Mouse (Mus musculus) adrenal gland, adult 2 months (tissue): Measurements from ENCODE around the gene Clic1. TPM values are rescaled to one million over a fixed set of nuclear protein-coding genes. Genes with fewer than 3 reads are reported as not detected.

Experiments
- DNase-seq: peaks from one replicate; pipeline ENCODE4 v3.0.0; 2021
- polyA plus RNA-seq: library from polyadenylated mRNA; depleted of rRNA; stranded (reverse); fragments of >200 nt; gene quantifications from 2 replicates; pipeline ENCODE4 v1.2.3, GENCODE M21; 2012
- total RNA-seq, 2 experiments: library from RNA; stranded (reverse); gene quantifications; 2 replicates each; pipeline ENCODE4 v1.2.3; 2021

The Clic1 gene
- total and polyA plus RNA-seq, 3 experiments: 62.2 to 136 (median 80.8) TPM

DNA sequence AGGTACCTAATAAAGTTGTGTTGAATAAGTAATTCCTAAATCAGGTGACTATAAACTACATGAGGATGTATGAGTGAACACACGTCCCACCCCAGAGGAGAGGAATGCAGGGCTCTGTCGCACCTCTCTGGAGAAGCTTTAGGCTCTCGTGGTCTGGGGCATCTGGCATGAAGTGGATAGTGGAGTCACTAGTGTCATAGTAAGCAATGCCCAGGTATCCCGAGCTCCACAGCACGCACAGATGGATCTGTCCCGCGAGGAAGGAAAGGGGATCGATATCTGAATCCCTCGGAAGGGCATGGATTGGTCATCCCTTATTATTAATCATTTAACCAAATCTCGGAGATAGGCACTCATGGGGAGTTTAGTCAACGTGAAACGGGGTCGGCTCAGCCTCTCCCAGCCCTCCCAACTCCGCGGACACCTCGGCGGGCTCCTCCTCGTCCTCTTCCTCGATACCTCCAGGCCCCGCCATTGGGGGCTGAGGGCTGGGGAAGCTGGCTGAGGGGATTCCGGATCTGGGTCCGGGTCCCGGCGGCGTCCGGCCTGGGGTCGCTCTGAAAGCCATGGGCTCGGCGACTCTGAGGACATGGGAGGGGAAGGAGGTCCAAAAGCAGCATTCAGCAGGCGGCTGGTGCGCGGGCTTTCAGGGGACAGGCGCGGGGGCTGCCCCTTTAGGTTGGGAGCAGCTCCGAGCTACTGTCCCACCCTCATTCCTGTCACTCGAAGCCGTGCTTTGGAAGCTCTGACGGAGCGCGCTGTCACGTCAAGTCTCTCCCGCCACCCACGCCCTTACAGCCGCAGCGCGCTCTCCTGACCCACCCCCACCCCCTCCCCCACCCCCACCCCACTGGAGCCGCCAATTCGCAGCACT, 3.7 kb upstream of the Clic1 start:
- DNase-seq: no peak

DNA sequence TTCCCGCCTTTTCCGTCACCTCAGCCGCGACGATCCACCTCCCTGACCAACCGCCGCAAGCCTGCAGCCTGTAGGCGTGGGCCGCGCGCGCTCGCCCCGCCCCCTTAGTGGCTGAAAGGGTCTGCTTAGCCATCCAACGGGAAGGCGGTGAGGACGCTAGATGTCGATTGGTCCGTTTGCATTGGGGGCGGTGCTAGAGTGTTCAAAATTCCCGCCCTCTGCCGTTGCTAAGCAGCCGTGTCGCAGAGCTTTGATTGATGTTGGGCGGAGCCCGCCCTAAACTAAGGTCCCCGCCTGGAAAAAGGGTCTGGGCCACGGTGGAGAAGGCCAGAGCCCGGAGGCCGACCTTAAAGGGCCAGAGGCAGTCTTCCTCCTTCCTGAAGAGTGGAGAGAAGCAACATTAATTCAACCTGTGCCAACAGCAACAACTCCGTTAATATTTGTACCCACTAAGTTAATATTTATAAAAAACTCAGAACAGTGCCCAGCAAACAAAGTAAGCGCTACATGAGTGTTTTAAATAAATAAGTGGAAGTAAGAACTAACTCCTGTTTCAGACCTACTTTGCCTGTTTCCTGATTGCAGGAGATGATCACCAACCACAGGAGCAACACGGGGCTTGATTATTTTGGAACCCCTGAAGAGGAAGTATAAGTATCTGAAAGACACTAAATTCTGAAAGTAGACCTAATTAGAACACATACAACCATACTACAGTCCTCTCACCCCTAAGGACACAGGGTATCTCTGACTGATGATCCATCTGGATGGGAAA, 2.9 kb upstream of the Clic1 start, which contains the start of gene Msh5:
Gene Msh5, minus strand, starts transcription at position 65 of the 775 bp plus-strand sequence.
- DNase-seq: peak; percentile 98

DNA sequence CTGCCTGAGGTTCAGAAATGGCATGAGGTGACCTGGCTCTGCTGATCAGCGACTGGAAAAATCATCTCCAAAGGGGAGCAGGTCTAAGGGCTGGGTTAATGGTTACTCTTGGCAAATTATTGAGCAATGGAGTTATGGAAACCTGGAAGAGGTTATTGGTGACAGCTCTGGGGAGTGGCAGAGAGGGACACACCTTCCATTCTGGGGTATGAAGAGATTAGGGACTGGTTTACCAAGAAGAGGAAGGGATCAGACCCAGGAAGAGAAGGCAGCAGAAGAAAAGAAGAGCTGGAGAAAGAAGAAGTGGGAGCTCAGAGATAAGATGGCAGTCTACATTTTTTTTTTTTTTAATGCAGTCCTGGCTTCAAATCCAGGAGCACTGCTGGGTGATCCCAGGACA, 2.1 kb upstream of the Clic1 start:
- no peak for DNase-seq

DNA sequence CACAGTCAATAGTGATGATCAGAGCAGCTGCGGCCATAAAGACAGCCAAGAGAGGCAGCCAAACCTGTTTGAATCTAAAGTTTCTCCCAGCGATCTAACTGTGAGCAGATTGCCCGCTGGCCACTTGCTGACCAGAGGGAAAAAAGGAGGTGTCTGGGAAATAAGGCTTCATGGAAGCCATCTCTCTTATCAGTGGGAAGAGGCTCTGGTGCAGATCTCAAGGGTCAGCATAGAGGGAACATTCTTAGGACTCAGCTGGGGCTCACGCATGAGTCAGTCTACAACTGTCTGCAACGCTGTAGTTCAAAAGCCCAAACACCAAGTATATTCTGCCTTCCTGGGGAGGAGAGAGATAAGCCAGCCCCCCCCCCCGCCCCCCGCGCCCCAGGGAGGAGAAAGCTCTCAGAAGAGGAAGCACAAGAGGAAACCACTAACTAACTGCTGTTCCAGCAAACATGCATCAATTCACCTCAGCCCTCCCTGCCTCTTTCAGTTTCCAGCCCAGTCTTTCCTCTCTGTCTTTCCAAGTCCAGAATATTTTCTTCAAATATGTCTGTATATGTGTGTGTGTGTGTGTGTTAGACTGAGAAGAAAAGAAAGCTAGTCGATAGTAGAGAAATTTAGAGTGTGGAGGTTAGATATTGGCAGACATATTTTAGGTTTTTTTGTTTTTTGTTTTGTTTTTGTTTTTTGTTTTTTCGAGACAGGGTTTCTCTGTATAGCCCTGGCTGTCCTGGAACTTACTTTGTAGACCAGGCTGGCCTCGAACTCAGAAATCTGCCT, 1.4 kb upstream of the Clic1 start:
- DNase-seq: no peak

DNA sequence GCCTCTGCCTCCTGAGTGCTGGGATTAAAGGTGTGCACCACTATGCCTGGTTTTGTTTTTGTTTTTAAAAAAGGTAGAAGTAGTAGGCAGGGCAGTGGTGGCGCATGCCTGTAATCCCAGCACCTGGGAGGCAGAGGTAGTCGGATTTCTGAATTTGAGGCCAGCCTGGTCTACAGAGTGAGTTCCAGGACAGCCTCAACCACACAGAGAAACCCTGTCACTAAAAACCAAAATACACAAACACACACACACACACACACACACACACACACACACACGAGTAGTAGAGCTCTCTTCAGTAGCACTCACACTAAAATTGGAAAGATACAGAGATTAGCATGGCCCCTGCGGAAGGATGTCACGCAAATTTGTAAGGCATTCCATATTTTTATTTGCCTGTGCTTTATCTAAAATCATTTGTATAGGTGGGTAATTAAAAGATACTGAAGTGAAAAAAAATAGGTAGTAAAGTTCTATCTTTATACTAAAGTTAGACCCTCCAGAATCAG, 780 bp upstream of the Clic1 start:
- no peak for DNase-seq

DNA sequence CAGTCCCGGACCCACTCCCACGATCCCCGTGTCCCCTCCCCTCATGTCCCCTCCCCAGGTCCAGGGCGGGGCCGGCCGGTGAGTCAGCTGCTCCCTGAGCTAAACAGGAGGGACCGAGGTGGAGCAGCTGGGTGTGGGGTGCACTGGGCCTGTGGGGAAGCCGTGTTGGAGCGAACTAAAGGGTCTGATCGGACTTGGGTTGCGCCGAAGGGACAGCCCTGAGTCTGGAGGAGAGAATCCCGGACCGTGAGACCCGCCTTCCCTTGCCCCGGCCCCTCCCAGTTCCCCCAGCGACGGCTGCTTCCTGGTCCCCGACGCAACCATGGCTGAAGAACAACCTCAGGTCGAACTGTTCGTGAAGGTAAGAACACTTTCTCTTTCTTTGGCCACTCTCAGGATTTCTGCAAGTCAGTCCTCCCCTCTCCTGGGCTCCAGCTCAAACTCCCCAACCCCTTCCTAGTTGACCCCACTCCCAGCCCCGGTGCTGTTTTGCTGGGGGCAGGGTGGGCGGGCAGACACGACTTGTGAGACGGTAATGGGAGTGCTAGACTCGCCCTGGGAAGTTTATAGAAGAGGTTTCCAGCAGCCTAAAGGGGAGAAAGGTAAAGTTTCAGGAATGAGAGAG, 472 bp downstream of the Clic1 start:
- DNase-seq: peak; percentile 86

DNA sequence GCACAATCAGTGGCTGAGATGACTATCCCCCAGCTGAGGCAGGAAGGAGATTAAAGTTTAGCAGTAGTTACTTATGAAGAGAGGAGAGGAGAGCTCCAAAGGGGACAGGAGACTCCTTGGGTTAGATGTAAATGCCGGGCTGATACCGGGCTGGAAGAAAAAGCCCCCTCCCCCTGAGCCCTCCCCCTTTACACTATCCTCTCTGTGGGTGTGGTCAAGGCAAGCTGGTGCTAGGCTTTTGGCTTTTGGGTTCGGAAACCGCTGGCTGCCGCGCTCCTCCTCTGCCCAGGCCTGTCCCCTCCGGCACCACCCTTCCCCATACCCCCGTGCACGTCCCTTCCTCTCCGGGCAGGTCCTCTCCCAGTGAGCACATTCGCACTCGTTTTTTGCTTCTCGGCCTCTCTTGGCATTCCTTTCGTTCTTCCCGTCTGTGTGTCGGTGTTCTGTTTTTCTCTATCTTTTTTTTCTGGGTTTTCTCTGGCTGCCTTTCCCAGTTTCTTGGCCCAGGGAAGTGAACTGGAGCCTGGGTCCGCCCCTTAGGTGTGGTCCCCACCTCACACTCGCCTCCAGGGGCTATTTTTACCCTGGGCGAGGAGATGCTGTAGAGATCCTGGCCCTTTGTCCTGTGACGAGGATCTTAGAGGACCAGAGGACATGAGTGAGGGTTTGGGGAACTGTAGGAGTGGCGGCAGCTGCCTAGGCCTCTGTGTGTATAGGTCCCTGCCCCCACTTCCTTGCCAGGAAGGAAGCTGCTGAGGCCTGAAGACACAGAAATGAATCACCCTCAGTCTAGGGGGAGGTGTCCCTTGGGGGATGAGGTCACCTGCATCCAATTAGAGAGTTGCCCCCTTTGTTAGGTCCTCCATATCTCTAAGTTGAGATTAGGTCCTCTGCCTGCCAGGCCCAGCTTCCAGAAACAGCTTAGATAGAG, 1.7 kb downstream of the Clic1 start:
- DNase-seq: peak; percentile 86

DNA sequence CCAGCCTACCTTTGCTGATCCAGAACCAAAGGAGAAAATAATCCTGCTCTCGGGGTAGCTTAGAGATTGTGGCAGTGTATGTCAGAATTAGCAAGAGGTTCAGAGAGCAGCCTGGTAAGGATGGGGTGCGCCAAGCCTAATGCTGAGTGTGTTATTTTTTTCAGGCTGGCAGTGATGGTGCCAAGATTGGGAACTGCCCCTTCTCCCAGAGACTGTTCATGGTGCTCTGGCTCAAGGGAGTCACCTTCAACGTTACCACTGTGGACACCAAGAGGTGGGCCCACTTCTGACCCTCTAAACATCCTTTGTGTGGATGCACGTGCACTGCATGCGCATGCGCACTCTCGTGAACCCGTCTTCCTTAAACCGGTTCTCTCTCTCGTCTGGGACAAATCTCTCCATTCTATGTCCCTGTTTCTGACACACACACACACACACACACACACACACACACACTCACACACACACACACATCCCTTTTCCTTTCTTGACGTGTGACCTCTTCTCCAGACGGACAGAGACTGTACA, 2.6 kb downstream of the Clic1 start:
- no peak for DNase-seq

DNA sequence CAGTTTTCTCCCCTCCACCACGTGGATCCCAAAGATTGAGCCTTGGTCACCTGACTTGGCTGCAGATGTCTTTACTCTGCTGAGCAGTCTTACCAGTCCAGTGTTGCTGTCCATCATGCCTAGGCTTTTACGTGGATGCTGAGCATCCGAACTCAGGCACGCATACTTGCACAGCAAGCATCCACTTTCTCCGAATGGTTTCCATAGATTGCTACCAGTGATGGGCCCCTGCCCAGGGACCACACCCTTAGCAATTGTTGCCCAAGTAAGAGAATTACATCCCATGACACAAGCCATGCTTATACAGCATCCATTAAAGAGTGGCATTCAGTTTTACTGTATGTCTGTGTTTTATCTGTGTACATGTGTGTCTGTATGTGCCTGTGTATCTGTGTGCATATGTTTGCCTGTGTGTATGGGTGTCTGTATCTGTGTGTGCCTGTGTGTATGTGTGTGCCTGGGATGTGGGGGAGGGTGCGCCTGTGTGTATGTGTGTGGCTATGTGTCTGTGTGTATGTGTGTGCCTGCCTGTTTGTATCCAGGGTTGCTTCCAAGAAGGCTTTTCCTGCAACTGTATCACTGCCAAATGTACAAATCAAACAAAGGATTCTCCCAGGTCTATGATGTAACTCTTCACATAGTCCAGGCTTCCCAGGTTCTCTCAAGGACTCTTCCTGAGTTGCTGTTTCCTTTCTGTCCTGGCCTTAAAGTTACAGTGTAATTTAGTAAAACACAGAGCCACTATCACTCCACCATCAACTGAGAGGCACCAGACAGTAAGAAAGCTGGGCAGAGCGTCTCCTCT, 6.1 kb downstream of the Clic1 start:
- no peak for DNase-seq

DNA sequence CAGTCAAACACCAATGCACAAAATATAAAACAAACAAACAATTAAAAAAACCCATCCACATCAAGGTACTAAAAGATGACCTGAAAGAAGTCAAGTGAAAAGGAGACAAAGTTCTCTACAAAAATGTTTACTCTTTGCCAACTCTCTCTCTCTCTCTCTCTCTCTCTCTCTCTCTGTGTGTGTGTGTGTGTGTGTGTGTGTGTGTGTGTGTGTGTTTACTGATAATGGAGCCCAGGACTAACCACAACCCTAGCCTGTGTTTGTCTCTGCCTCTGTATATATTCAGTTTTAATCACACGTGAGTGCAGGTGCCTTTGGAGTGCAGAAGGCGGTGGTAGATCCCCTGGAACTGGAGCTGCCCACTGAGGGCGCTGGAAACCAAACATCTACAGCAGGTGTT, 7.3 kb downstream of the Clic1 start:
- DNase-seq: no peak

DNA sequence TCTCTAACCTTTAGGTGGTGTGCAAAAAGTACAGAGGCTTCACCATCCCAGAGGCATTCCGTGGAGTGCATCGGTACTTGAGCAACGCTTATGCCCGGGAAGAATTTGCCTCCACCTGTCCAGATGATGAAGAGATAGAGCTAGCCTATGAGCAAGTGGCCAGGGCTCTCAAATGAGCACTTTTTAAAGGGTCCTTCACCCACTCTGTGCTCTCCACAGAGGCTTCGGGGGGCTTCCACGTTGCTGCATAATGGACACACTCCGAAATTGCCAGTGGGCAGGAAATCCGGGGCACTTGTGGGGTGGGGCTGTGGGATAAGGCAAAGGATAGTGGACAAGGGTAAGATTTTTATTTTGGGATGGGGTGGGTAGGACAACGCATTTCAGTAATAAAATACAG, 8.6 kb downstream of the Clic1 start:
- no peak for DNase-seq

DNA sequence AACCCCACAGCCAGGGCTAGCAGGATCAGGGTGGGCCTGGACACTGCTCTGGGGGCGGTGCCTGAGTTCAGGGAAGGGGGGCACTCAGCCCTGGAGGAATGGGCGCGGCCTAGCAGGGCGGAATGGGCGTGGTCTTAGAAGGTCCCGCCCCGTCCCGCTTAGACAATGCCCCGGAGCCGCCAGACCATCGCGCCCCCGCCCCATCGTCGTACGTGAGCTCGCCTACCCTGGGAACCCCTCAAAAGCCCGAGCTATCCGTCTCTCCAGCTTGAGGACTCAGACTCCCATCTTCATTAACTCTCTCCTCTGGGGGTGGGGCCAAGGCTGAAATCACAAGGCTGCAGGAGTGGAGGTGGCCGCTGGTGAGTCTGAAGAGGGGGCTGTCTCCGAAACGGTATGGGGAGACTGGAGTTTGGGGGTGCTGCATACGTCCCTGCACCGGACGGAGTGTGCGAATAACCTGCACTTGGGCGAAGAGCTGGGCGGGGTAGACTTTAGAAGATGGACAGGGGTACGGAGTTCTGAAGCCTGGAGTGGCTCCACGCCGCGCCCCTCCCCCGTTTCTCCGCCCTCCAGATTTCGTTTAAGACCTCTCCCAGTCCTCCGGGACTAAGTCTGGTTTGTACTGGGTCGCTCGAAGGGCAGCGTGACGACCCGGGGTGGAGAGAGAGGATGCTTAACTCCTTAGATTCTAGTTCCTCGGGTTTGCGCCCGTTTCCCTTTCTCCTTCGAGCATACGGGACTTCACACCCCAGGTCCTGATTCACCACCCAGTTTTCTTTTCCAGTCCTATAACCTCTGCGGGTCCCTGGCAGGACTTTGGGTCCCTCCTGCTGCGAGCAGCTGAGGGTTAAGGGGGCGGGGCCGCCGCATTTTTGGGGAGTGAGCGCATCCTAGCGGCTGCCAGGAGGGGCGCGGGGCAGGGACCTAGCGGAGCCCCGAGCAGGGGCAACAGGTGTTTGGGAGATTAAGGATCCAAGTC, 9.4 kb downstream of the Clic1 start, which contains the start of gene Ddah2:
Gene Ddah2, plus strand, starts transcription at position 125 of the 982 bp plus-strand sequence.
- DNase-seq: peak; percentile 88

DNA sequence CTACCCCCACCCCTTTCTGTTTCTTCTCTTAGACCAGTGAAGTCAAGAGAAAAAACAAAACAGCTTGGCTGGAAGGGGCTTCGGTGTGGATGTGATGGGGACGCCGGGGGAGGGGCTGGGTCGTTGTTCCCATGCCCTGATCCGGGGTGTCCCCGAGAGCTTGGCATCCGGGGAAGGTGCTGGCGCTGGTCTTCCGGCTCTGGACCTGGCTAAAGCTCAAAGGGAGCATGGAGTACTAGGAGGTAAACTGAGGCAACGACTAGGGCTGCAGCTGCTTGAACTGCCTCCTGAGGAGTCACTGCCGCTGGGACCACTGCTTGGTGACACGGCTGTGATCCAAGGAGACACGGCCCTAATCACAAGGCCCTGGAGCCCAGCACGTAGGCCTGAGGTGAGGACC, 10.3 kb downstream of the Clic1 start:
- DNase-seq: no peak

DNA sequence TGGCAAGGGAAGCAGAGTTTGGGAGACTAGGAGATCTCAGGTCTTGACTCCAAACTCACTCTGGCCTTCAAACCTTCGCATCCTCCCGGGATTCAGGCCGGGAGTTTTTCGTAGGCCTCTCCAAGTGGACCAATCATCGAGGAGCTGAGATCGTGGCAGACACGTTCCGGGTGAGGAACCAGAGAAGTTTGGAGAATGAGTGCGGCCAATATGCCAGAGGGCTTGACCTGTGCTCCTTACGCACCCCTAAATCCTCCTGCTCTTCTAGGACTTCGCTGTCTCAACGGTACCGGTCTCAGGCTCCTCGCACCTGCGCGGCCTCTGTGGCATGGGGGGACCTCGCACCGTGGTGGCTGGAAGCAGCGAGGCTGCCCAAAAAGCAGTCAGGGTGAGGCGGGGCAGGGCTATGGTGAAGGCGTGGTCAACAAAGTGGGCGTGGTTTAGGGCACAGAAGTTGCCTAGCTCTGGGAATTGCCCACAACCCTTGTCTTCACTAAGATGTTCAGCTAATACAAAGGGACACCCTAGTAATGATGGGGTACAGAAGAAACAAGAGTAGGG, 11.1 kb downstream of the Clic1 start:
- DNase-seq: no peak

DNA sequence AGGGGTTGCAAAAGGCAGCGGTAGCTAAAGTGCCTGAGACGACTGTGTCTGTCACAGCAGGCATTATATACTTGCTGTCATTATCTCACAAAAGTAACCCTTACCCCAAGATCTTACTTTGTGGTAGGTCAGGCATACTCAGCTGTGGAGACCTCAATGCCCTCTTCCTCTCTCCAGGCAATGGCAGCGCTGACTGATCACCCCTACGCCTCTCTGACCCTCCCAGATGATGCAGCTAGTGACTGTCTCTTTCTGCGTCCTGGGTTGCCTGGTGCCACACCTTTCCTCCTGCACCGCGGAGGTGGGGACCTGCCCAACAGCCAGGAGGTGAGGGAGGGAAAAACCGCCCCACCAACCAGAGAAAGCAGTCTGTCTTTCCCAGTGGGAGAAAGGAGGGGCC, 11.5 kb downstream of the Clic1 start:
- DNase-seq: no peak

DNA sequence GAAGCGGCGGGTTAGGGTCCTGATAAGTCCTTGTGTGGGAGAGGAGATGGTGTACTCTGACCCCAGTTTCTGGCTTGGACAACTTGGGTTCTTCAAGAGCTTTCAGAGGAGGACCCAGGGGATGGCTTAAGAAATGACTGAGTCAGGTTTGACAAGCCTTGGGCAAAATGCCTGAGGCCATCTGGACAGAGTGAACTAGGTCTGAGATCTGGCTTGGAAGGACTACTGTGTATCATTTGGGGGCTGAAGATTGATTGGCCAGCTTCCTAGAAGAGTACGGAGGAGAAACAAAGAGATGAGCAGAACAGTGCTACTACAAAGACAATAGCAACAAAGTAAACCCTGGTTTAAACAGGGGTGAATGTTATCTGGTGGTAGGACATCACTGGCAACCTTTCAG, 13.7 kb downstream of the Clic1 start:
- no peak for DNase-seq

DNA sequence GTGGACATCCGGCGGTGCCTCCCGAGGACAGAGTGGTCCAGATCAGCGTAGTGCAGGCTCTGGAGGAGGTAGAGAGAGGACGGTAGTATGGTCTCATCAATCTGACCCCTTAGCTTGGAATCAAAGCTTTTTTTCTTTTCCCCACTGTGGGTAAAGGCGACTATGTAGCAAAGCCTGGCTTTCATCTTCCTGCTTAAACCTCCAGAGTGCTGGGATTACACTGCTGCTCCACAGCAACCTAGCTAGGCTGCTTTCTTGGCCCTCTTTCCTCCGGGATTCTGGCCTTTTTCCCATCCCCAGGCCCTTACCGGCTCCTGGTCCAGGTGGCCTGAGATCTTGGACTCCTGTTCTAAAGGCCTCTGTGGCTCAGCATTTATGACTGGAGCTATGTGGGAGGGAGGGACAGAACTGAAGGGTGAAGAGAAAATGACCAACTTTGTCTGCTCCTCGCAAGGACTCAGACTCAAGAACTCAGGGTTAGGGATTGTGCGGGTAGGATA, 14.7 kb downstream of the Clic1 start:
- no peak for DNase-seq
